Mouse (Mus musculus) cerebellum, adult 2 months (tissue): ENCODE measurements around the gene Cyb561d1. TPM values are rescaled to one million over a fixed set of nuclear protein-coding genes. Genes with fewer than 3 reads are reported as not detected.

Source experiments
- DNase-seq, 2 experiments: peaks; one replicate each; pipeline ENCODE4 v3.0.0; 2021
- H3K27ac ChIP-seq: fragments of 200-500 bp; 2 replicates; pipeline ENCODE4 v1.5.1; 2012; ENCODE audit warnings: low read length, control low read depth, inconsistent platforms; ENCODE audit not compliant: insufficient read depth
- H3K27me3 ChIP-seq: fragments of 200-500 bp; 2 replicates; pipeline ENCODE4 v1.6.1; 2012; ENCODE audit warnings: inconsistent platforms, mild to moderate bottlenecking, low read length, moderate library complexity; ENCODE audit not compliant: control insufficient read depth, insufficient read depth
- H3K4me1 ChIP-seq: fragments of 200-500 bp; 2 replicates; pipeline ENCODE4 v1.6.1; 2011; ENCODE audit warnings: low read length; ENCODE audit not compliant: control insufficient read depth, insufficient read depth
- H3K4me3 ChIP-seq: fragments of 200-500 bp; replicated peaks from 2 replicates; pipeline ENCODE3; 2011; ENCODE audit warnings: mild to moderate bottlenecking, low read depth, low read length, control low read depth; ENCODE audit not compliant: insufficient read depth
- CTCF ChIP-seq: fragments of 200-500 bp; IDR thresholded peaks from 2 replicates; pipeline ENCODE4 v1.5.1; 2011; ENCODE audit warnings: low read depth, mild to moderate bottlenecking, control low read depth, low read length, moderate library complexity, borderline replicate concordance; ENCODE audit not compliant: insufficient read depth
- POLR2A ChIP-seq: fragments of 200-500 bp; IDR thresholded peaks from 2 replicates; pipeline ENCODE4 v1.6.1; 2011; ENCODE audit warnings: low read length, control low read depth, borderline replicate concordance; ENCODE audit not compliant: insufficient read depth
- WGBS: fragments of 180-500 bp; shearing (Covaris S2); methylation state at CpG from one replicate; pipeline ENCODE4 v1.1.7; 2018; 5-methylcytosine and 5-hydroxymethylcytosine counted together
- polyA plus RNA-seq: library from polyadenylated mRNA; depleted of rRNA; stranded (reverse); fragments of >200 nt; gene quantifications from 2 replicates; pipeline ENCODE4 v1.2.3, GENCODE M21; 2012; rRNA removed

The Cyb561d1 gene
- polyA plus RNA-seq, 1 experiment: 13.1 TPM

DNA sequence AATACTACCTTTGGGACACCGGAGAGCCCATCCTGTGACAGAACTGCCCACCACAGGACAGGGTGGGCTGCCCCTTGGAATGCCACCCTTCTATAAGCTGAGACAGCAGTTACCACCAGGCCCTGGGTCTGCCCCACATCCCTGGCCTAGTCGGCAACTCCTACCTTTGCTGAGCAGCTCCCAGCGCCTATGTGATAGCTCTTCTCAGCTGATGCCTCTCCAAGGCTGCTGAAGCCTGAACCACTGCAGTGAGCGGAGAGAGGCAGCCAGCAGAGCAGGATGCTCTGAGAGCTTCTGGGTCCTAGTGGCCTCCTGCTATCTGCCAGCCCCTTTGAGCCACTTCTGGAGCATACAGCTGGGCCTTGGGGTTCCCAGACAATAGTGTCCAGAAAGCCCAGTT, 46.4 kb downstream of the Cyb561d1 start, which contains the start of gene Gpr61:
TSS of gene Gpr61 (minus strand) at position 227 of the 400 bp plus-strand sequence.
- TF ChIP-seq CTCF: no peak
- peak; percentile 37; the same call in 1 of the 2 replicates for TF ChIP-seq POLR2A
- peak; percentile 54 to 56 for DNase-seq
- peak within 1 kb of the TSS; percentile 76 for H3K4me3 ChIP-seq
- WGBS: 38% methylated on average over 4 of the region's 4 CpGs
- no peaks in the 10 kb centered on the region for H3K27me3 ChIP-seq
- H3K27ac ChIP-seq: peak within 1 kb of the TSS; percentile 66
- H3K4me1 ChIP-seq: peaks cover 6% of the 10 kb centered on the region; the same call in 1 of the 2 replicates

DNA sequence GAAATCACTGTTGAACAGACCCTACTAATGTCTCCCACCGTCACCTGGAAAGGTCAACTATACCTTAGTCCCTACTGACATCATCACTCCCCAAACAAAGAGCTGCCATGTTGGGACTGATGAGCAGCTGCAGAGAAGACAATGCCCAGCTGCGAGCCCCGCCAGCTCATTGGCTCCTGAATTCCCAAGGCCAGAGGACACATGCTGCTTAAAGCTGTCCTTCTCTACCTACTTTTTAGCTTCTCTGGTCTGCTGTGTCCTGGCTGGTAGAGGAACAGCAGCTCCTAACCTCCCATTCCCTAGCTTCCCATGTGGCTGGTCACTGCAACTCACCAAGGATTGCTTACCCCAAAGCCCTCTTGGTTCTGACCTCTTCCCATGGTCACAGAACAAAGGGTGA, 48.7 kb downstream of the Cyb561d1 start:
- Histone ChIP-seq H3K4me3 (no peak overlapping the region), H3K27ac (no peak overlapping the region), H3K27me3 (no peaks in the 10 kb centered on the region), H3K4me1 (no peaks in the 10 kb centered on the region; the same call in 1 of the 2 replicates)
- no peak for TF ChIP-seq CTCF
- TF ChIP-seq POLR2A: no peak
- 85% methylated on average over 3 of the region's 3 CpGs for WGBS
- DNase-seq: no peak

DNA sequence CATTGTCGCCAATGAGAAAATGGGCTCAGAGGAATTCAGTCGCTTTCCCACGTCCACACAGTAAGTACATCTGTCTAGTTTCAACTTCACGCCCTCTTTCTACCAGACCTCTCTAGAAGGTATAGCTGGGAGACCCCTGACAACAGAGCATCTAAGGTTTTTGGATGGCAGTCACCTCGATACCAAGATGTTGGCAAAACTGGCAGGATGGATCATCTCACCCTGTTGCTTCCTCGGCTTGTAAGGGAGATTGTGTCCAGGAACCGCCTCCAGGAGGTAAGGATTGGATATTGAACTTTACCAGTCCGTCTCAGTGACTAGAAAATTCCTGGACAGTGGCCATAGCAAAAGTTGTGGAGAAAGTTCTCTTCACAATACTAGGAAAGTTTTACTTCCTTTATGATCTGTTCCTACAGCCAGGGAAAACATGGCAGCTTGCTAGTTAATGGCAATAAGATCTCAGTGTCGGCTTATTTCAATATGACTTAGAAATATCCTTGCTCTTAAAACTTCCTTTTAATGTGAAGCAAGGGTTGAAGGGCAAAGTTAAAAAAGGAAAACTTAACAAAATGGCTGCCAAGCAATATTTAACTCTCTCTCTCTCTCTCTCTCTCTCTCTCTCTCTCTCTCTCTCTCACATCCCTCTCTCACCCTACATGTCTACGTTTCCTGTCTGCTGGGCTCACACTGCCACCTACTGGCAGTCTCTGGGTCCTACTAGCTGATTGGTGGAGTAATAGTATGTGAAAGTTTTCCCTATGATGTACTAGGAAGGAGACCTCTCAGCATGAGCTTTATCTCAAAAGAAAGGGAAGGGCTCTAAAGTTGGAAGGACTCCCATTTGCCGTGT, 53.4 kb downstream of the Cyb561d1 start:
- peak; percentile 81 to 87 for DNase-seq
- 49% methylated on average over 11 of the region's 11 CpGs for WGBS
- H3K4me3 ChIP-seq: no peak overlapping the region
- no peaks in the 10 kb centered on the region; the same call in 1 of the 2 replicates for H3K4me1 ChIP-seq
- no peak for TF ChIP-seq POLR2A
- TF ChIP-seq CTCF: peak; percentile 93
- no peak overlapping the region for H3K27ac ChIP-seq
- H3K27me3 ChIP-seq: no peaks in the 10 kb centered on the region

DNA sequence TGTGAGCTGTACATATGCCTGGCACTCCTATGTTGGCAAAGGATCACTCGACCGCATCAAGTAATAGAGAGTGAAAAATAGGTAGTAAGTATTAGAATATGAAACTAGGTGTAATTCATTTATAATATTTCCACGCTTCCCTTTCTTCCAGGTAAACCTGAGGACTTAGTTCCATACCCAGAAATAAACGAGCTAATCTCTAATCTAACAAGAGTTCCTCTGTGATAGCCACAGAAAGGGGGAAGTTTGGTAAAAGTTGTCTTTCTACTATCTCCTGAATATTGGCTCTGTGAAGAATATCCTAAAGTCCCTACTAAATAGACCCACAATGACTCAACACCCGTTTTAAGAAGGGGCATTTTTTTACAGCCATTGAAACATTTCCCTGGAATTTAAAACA, 54.3 kb downstream of the Cyb561d1 start:
- H3K4me1 ChIP-seq: no peaks in the 10 kb centered on the region
- no peaks in the 10 kb centered on the region for H3K27me3 ChIP-seq
- WGBS: 52% methylated on average over 5 of the region's 5 CpGs
- peak overlapping the region; percentile 70 for H3K4me3 ChIP-seq
- H3K27ac ChIP-seq: no peak overlapping the region
- DNase-seq: no peak
- TF ChIP-seq POLR2A (no peak), CTCF (no peak)

Other genes starting within 250 kb of the Cyb561d1 start
- not detected in 2 replicates for gene Gstm3, start 231.9 kb downstream of the Cyb561d1 start, polyA plus RNA-seq
- 3.9 and 5.7 TPM in 2 replicates for gene Gstm2, start 214.8 kb downstream of the Cyb561d1 start, polyA plus RNA-seq
- 323 and 346 TPM in 2 replicates for gene Gstm1, start 183.2 kb downstream of the Cyb561d1 start, polyA plus RNA-seq
- gene Gstm4, start 156.3 kb downstream of the Cyb561d1 start, polyA plus RNA-seq: 11.3 and 11.8 TPM in 2 replicates
- gene Ampd2, start 114.6 kb downstream of the Cyb561d1 start, polyA plus RNA-seq: 135 and 140 TPM in 2 replicates
- gene Gnat2, start 108.4 kb downstream of the Cyb561d1 start, polyA plus RNA-seq: 0.11 and 0.47 TPM in 2 replicates
- gene Gnai3, start 55.1 kb downstream of the Cyb561d1 start, polyA plus RNA-seq: 25.6 and 27.4 TPM in 2 replicates
- 6.2 and 6.5 TPM in 2 replicates for gene Gpr61, start 46.3 kb downstream of the Cyb561d1 start, polyA plus RNA-seq
- gene Amigo1, start 14.9 kb downstream of the Cyb561d1 start, polyA plus RNA-seq: 50.8 and 53.5 TPM in 2 replicates
- 25.9 and 26.9 TPM in 2 replicates for gene Atxn7l2, start 9.7 kb upstream of the Cyb561d1 start, polyA plus RNA-seq
- gene Sypl2, start 25.4 kb upstream of the Cyb561d1 start, polyA plus RNA-seq: 2.4 TPM in 2 replicates
- 111 and 112 TPM in 2 replicates for gene Psma5, start 55.7 kb upstream of the Cyb561d1 start, polyA plus RNA-seq
- 88.7 and 94.4 TPM in 2 replicates for gene Sort1, start 82.9 kb upstream of the Cyb561d1 start, polyA plus RNA-seq
- 0.16 TPM in 1 of 2 replicates, not detected in the other for gene Mybphl, start 163.7 kb upstream of the Cyb561d1 start, polyA plus RNA-seq
- 0.21 and 0.28 TPM in 2 replicates for gene Psrc1, start 182.6 kb upstream of the Cyb561d1 start, polyA plus RNA-seq
- 57.4 and 58.2 TPM in 2 replicates for gene Celsr2, start 214.3 kb upstream of the Cyb561d1 start, polyA plus RNA-seq
- gene Sars, start 244.0 kb upstream of the Cyb561d1 start, polyA plus RNA-seq: 214 and 228 TPM in 2 replicates